Mouse (Mus musculus): ENCODE results near the gene 1110008P14Rik.

Gene 1110008P14Rik

GRCm38 (mm10) chr2:32381775-32382223 is at the start of gene 1110008P14Rik:
1110008P14Rik (minus strand) TSS chr2:32381938.
- peak; percentile 95 for DNase-seq (ENCODE audit: low read depth, low spot score)

- no peak for DNase-seq (ENCODE audit: low read depth, low spot score)
Measured at GRCm38 (mm10) chr2:32430701-32431676, 49.3 kb upstream of the 1110008P14Rik start.

GRCm38 (mm10) chr2:32429215-32429891 is 47.6 kb upstream of the 1110008P14Rik start:
- no peak for DNase-seq (ENCODE audit: low read depth, low spot score)

- no peak for DNase-seq (ENCODE audit: low read depth, low spot score)
Measured at GRCm38 (mm10) chr2:32428262-32428722, 46.6 kb upstream of the 1110008P14Rik start.

- DNase-seq (ENCODE audit: low read depth, low spot score), result no peak
Measured at GRCm38 (mm10) chr2:32427720-32428119, 46.0 kb upstream of the 1110008P14Rik start.

- DNase-seq (ENCODE audit: low read depth, low spot score), result no peak
Measured at GRCm38 (mm10) chr2:32426141-32426540, 44.4 kb upstream of the 1110008P14Rik start.

- DNase-seq (ENCODE audit: low read depth, low spot score), result no peak
Measured at GRCm38 (mm10) chr2:32425568-32425967, 43.8 kb upstream of the 1110008P14Rik start.

GRCm38 (mm10) chr2:32424796-32425195 is 43.1 kb upstream of the 1110008P14Rik start:
- DNase-seq (ENCODE audit: low read depth, low spot score), result no peak

GRCm38 (mm10) chr2:32423481-32424331 is 42.0 kb upstream of the 1110008P14Rik start:
- DNase-seq (ENCODE audit: low read depth, low spot score), result no peak

- DNase-seq (ENCODE audit: low read depth, low spot score), result no peak
Measured at GRCm38 (mm10) chr2:32421851-32422251, 40.1 kb upstream of the 1110008P14Rik start.

- DNase-seq (ENCODE audit: low read depth, low spot score), result no peak
Measured at GRCm38 (mm10) chr2:32420647-32421046, 38.9 kb upstream of the 1110008P14Rik start.

- no peak for DNase-seq (ENCODE audit: low read depth, low spot score)
Measured at GRCm38 (mm10) chr2:32420066-32420608, 38.4 kb upstream of the 1110008P14Rik start.

- no peak for DNase-seq (ENCODE audit: low read depth, low spot score)
Measured at GRCm38 (mm10) chr2:32419359-32419758, 37.6 kb upstream of the 1110008P14Rik start.

GRCm38 (mm10) chr2:32418430-32419151 is 36.9 kb upstream of the 1110008P14Rik start:
- DNase-seq (ENCODE audit: low read depth, low spot score), result no peak

GRCm38 (mm10) chr2:32417486-32417885 is 35.7 kb upstream of the 1110008P14Rik start:
- no peak for DNase-seq (ENCODE audit: low read depth, low spot score)

GRCm38 (mm10) chr2:32416556-32416955 is 34.8 kb upstream of the 1110008P14Rik start:
- DNase-seq (ENCODE audit: low read depth, low spot score), result no peak

GRCm38 (mm10) chr2:32415801-32416200 is 34.1 kb upstream of the 1110008P14Rik start:
- DNase-seq (ENCODE audit: low read depth, low spot score), result no peak

- DNase-seq (ENCODE audit: low read depth, low spot score), result no peak
Measured at GRCm38 (mm10) chr2:32413936-32414335, 32.2 kb upstream of the 1110008P14Rik start.

- DNase-seq (ENCODE audit: low read depth, low spot score), result no peak
Measured at GRCm38 (mm10) chr2:32412742-32413531, 31.2 kb upstream of the 1110008P14Rik start.

GRCm38 (mm10) chr2:32411407-32411806 is 29.7 kb upstream of the 1110008P14Rik start:
- no peak for DNase-seq (ENCODE audit: low read depth, low spot score)

Measured in c-Kit-negative CD71-positive TER-119-positive erythroid progenitor cells, embryonic 14.5 days (primary cell).